Mouse (Mus musculus) forebrain, embryonic 13.5 days (tissue): ENCODE data around the gene Zc3h7a. TPM values are rescaled to one million over a fixed set of nuclear protein-coding genes. Genes with fewer than 3 reads are reported as not detected.
A peak's percentile ranks its signal among the peaks of the same experiment; 100 is the strongest.

ENCODE experiments used
- ATAC-seq: fragments of 200-750 bp; cut with Nextera tagmentation; 2 replicates; pipeline ENCODE4 v1.8.0; 2017
- H3K27ac ChIP-seq: fragments of 300-500 bp; sonication (generic); 2 replicates; pipeline ENCODE4 v1.5.1; 2015; ENCODE audit warnings: inconsistent platforms, mild to moderate bottlenecking, moderate library complexity
- H3K27me3 ChIP-seq: fragments of 300-500 bp; sonication (generic); 2 replicates; pipeline ENCODE4 v1.6.1; 2015; ENCODE audit warnings: mild to moderate bottlenecking, inconsistent platforms
- H3K36me3 ChIP-seq: fragments of 300-500 bp; sonication (generic); 2 replicates; pipeline ENCODE4 v1.6.1; 2015; ENCODE audit warnings: mild to moderate bottlenecking, inconsistent platforms; ENCODE audit not compliant: poor library complexity, severe bottlenecking
- H3K4me1 ChIP-seq: fragments of 300-500 bp; sonication (generic); 2 replicates; pipeline ENCODE4 v1.6.1; 2015; ENCODE audit warnings: inconsistent platforms
- H3K4me2 ChIP-seq: fragments of 300-500 bp; sonication (generic); 2 replicates; pipeline ENCODE4 v1.6.1; 2015; ENCODE audit warnings: inconsistent platforms, mild to moderate bottlenecking, moderate library complexity
- H3K4me3 ChIP-seq: fragments of 300-500 bp; sonication (generic); 2 replicates; pipeline ENCODE4 v1.5.1; 2015; ENCODE audit warnings: mild to moderate bottlenecking, inconsistent platforms
- H3K9ac ChIP-seq: fragments of 300-500 bp; sonication (generic); 2 replicates; pipeline ENCODE4 v1.6.1; 2015; ENCODE audit warnings: mild to moderate bottlenecking, inconsistent platforms
- H3K9me3 ChIP-seq: fragments of 300-500 bp; sonication (generic); replicated peaks from 2 replicates; pipeline ENCODE4 v1.6.1; 2016; ENCODE audit warnings: inconsistent platforms
- WGBS: fragments of 180-500 bp; shearing (Covaris S2); methylation state at CpG from one replicate; pipeline ENCODE4 v1.1.7; 2015; 5-methylcytosine and 5-hydroxymethylcytosine counted together
- polyA plus RNA-seq: library from polyadenylated mRNA; unstranded; fragments of >200 nt; fragmentation: Nextera tagmentation; extraction: Ambion mirVana; gene quantifications from 2 replicates; pipeline ENCODE4 v1.2.1, GENCODE M21; 2015

The Zc3h7a gene
- polyA plus RNA-seq, 1 experiment from 2014 or later = 75.4 TPM

DNA sequence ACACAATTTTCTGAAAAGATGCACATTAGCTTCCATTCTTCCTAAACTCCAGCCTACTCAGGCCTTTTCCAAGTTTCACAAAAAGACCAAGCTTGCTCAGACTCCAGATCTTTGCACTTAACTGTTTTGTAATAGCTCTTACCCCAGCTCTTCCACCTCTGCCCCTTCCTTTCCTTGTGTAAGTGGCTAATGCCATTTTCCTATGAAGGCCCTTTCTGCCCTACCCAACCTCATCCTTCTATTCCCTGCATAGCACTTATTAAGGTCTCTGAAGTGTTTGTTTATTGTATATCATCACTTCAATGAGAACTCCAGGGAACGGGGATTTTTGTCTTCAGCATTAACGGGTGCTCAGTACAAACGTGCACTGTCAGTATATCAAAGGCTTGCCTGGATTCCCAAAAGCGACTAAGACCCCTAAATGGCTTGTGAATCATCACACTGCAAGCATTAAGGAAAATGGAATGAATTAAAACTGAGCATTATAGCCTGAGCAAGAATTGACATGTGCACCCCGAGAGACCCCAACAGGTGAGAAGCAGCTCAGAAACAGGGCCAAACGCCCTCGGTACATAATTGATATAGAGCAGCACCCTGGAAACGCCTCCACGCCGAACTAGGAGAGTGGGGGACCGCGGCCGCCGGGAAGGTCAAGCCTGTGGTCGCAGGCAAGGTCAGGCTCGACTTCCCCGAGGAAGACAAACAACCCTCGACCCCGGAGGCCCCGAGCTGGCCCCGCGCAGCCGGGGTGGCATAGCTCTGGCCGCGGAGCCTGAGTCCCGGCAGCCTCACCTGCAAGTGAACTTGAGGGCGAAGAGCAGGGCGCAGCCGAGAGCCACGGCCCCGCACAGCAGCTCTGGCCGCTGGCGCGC, 42.5 kb downstream of the Zc3h7a start:
- Histone ChIP-seq H3K27ac (peak overlapping the region; percentile 84), H3K27me3 (no peaks in the 10 kb centered on the region), H3K4me1 (peaks cover 25% of the 10 kb centered on the region), H3K4me3 (peak overlapping the region; percentile 89), H3K4me2 (peak overlapping the region; percentile 80), H3K9me3 (no peaks in the 10 kb centered on the region), H3K36me3 (peaks cover 16% of the 10 kb centered on the region), H3K9ac (peak overlapping the region; percentile 92)
- WGBS = 1% methylated on average over 34 of the region's 34 CpGs
- ATAC-seq = no peak; the same call in 1 of the 2 replicates

DNA sequence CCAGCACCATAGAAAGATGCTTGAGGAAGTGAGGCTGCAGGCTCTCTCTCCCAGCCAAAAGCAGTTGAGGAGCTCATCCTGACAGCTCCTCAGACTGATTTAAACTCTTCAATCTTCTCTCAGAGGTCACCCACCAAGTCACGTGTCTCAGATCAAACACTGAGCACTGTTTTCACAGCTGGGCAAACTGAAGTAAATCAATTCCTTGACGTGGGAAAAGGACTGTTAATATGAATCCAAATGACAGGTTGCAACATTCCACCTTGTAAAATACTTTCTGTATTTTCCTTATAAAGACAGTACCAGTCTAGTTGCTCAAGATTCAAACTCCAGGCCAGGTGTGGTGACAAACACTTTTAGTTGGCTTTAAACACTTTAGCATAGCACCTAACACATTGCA, 43.4 kb downstream of the Zc3h7a start:
- peak overlapping the region; percentile 89 for H3K4me3 ChIP-seq
- no peaks in the 10 kb centered on the region for H3K9me3 ChIP-seq
- 39% methylated on average over 2 of the region's 2 CpGs for WGBS
- H3K36me3 ChIP-seq = peaks cover 23% of the 10 kb centered on the region
- H3K9ac ChIP-seq = peak overlapping the region; percentile 92
- H3K27me3 ChIP-seq = no peaks in the 10 kb centered on the region
- peak overlapping the region; percentile 80 for H3K4me2 ChIP-seq
- no peak overlapping the region for H3K27ac ChIP-seq
- no peak for ATAC-seq
- H3K4me1 ChIP-seq = peaks cover 25% of the 10 kb centered on the region

DNA sequence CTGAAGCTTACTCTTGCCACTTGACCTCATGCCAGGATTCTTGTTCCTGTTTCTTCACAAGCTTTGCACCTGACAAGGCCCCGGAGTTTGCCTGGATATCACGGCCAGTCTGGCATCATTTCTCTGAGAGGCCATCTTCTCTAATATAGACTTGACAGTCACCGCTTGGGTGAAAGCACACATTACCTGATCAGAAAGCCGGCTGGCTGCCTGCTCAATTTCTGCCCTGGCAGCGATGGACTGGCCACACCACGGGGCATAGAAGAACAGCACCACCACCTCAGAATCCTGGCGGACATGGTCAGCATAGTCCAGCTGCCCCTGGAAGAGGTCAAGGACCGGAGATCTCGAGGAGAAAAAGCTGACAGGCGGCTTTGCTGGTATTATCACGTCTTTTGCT, 47.9 kb downstream of the Zc3h7a start:
- Histone ChIP-seq H3K27me3 (no peaks in the 10 kb centered on the region), H3K4me2 (no peak overlapping the region), H3K4me3 (no peak overlapping the region), H3K4me1 (peaks cover 16% of the 10 kb centered on the region), H3K9me3 (no peaks in the 10 kb centered on the region), H3K9ac (no peak overlapping the region), H3K27ac (no peak overlapping the region), H3K36me3 (peaks cover 40% of the 10 kb centered on the region)
- WGBS = 89% methylated on average over 11 of the region's 11 CpGs
- ATAC-seq = no peak

DNA sequence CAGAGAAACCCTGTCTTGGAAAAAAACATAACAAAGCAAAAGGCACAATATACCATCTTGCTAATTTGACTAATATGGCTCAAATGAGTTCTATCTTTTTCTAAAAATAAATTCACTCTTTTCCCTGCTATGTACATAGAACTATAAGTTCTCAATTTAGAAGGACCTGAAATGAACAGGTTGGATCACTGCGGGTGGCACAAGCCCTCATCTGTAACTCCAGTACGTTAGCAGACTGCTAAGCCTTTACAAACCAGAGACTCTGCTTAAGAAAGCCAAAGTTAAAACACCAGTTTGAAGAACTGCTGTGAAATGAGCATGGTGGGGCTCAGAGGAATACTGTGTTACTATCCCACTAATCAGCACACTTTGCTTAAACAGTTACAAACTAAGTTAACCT, 50.8 kb downstream of the Zc3h7a start:
- Histone ChIP-seq H3K4me1 (no peaks in the 10 kb centered on the region), H3K9ac (no peak overlapping the region), H3K27ac (no peak overlapping the region), H3K4me3 (no peak overlapping the region), H3K9me3 (no peaks in the 10 kb centered on the region), H3K36me3 (peaks cover 60% of the 10 kb centered on the region), H3K4me2 (no peak overlapping the region), H3K27me3 (no peaks in the 10 kb centered on the region)
- WGBS = 94% methylated on average over 2 of the region's 2 CpGs
- ATAC-seq = no peak

DNA sequence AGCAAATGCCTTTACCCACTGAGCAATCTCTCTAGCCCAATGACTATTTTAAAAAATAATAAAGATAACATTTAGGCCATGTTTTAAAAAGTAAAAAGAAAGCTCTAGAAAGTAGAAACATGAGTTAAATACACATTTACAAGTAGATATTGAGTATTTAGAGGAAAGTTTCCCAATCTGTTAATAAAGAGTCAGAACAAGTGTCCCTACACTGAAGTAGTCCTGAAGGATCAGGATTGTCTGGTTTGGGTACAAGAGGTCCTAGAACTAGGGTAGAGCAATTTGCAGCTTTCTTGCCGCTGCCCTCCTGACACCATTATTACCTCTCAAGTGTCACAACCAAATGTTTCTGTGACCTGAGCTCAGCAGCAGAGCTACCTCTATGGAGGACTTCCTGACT, 52.1 kb downstream of the Zc3h7a start:
- Histone ChIP-seq H3K9ac (no peak overlapping the region), H3K36me3 (peaks cover 69% of the 10 kb centered on the region), H3K4me1 (no peaks in the 10 kb centered on the region), H3K9me3 (no peaks in the 10 kb centered on the region), H3K4me2 (no peak overlapping the region), H3K27me3 (no peaks in the 10 kb centered on the region), H3K4me3 (no peak overlapping the region), H3K27ac (no peak overlapping the region)
- no peak for ATAC-seq
- WGBS = 98% methylated on average over 1 of the region's 1 CpGs

DNA sequence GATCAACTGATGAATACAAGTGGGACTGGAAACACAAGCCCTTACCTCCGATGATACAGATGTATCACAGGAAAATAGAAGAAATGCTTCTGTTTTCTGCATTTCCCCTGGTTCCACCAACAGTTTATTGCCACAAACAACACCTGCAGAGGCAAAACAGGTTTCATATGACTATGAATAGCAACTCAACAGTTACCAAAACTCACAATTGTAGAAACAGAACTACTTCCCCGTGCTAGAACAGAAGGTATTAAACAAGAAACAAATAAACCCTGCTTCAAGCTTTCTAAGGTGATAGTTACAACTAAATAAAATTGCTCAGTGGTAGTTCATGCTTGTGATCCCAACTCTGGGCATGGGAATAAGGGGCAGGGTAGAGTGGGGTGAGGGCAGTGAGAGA, 53.6 kb downstream of the Zc3h7a start:
- WGBS = 94% methylated on average over 2 of the region's 2 CpGs
- Histone ChIP-seq H3K27me3 (no peaks in the 10 kb centered on the region), H3K4me2 (no peak overlapping the region), H3K9me3 (no peaks in the 10 kb centered on the region), H3K4me1 (no peaks in the 10 kb centered on the region), H3K27ac (no peak overlapping the region), H3K36me3 (peaks cover 58% of the 10 kb centered on the region), H3K4me3 (no peak overlapping the region), H3K9ac (no peak overlapping the region)
- no peak for ATAC-seq

DNA sequence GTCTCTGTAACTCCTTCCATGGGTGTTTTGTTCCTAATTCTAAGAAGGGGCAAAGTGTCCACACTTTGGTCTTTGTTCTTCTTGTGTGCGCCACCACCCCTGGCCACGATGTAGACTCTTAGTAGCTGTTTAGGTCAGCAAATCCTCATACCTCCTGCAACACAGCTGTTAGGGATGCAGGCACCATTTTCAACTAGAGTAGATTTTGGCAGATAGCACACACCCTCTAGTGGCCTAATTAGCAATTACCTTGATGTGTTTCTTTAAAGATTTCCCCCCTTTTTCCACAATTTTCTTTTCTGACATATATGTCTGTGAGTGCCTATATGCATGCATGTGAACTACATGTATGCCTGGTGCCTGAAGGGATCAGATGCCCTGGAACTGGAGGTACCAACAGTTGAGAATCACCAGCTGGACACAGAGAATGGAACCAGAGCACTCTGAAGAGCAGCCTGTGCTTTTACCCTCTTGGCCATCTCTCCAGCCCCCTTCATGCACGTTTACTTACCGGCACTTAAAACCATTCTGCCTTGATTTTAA, 66.9 kb downstream of the Zc3h7a start:
- 0 out of 2 replicates have a peak, but pooled peaks have one; percentile 51 for ATAC-seq
- WGBS = 71% methylated on average over 4 of the region's 4 CpGs
- no peaks in the 10 kb centered on the region for H3K27me3 ChIP-seq

DNA sequence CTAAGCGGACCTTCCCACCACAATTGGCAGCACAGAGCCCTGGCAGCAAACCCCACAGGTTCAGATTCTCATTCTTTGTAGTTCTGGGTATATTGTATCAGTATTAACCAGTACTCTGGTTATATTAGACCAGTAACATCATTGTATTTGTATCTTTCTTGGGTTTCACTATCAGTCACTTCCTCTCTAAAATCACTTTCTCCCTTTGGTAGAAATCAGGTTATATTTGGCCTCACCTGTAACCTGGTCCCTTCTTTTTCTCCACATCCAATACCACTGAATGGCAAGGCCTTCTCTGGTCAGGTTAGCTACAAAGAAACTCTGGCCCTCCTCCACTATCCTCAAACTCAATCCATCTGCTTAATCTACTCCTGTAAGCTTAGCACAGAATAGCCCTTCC, 71.3 kb downstream of the Zc3h7a start:
- Histone ChIP-seq H3K4me3 (no peak overlapping the region), H3K36me3 (peaks cover 8% of the 10 kb centered on the region; the same call in 1 of the 2 replicates)
- WGBS = 67% methylated on average over 1 of the region's 1 CpGs

More for the DNA sequence above, 66.9 kb downstream of the Zc3h7a start:
- Histone ChIP-seq H3K9ac (no peak overlapping the region), H3K4me1 (no peaks in the 10 kb centered on the region), H3K27ac (no peak overlapping the region), H3K4me2 (no peak overlapping the region), H3K9me3 (no peaks in the 10 kb centered on the region), H3K36me3 (peaks cover 9% of the 10 kb centered on the region), H3K4me3 (no peak overlapping the region)

DNA sequence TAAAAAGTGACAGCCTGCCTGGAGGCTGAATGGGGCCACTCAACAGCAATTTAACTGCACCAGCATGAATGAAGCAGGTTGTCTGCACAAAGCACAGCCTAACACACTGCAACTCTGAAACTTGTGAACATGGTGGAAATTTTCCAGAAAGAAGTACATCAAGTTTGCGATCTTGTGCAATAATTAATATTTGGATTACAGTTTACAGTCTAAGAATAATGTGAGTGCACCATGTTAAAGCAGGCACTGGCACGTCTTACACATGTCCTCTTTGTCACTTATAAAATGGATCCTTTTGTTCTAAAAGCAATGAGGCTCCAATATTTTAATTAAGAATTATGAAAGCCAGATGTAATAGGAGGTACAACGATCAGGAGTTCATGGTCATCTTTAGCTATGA, 78.9 kb downstream of the Zc3h7a start:
- Histone ChIP-seq H3K4me1 (no peaks in the 10 kb centered on the region), H3K9me3 (no peaks in the 10 kb centered on the region), H3K36me3 (peaks cover 13% of the 10 kb centered on the region; the same call in 1 of the 2 replicates), H3K4me3 (no peak overlapping the region), H3K27ac (no peak overlapping the region), H3K4me2 (no peak overlapping the region), H3K27me3 (no peaks in the 10 kb centered on the region), H3K9ac (no peak overlapping the region)
- WGBS = 81% methylated on average over 3 of the region's 3 CpGs
- ATAC-seq = no peak

More for the DNA sequence above, 71.3 kb downstream of the Zc3h7a start:
- no peak for ATAC-seq
- no peak overlapping the region for H3K4me2 ChIP-seq
- no peak overlapping the region for H3K9ac ChIP-seq
- H3K4me1 ChIP-seq = no peaks in the 10 kb centered on the region
- H3K27me3 ChIP-seq = no peaks in the 10 kb centered on the region
- no peaks in the 10 kb centered on the region for H3K9me3 ChIP-seq
- no peak overlapping the region for H3K27ac ChIP-seq

DNA sequence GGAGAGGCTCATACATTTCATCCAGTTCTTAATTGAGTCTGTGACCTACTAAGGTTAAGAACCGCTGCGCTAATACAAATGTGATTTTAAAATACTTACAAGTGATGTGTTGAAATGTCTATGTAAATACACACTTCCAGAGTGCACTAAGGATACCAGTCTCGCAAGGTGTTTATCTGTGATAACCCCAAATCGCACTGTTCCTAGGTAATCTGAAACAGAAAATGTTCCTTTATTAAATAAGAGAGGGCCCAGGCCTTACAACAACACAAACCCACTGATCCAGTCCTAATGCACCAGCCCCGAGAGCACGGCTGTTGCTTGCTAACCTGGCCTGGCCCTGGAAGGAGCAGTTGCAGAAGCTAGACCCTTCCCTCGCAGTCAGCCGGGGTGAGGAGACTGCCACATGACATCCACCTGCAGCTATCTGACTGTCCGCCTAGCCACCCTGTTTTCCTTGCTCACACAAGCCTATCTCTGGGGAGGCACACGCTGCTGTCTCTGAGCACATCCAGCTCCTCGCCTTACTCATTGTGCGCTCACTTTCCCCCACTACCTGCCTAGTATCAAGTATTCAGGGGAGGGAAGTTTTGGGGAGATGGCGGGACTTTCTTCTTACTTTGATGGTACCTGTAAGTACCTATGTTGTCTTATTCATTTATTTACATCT, 82.3 kb downstream of the Zc3h7a start:
- Histone ChIP-seq H3K4me1 (no peaks in the 10 kb centered on the region), H3K9me3 (no peaks in the 10 kb centered on the region), H3K27me3 (no peaks in the 10 kb centered on the region), H3K27ac (no peak overlapping the region), H3K9ac (no peak overlapping the region), H3K4me2 (no peak overlapping the region), H3K36me3 (peaks cover 39% of the 10 kb centered on the region), H3K4me3 (no peak overlapping the region)
- WGBS = 95% methylated on average over 13 of the region's 13 CpGs
- no peak for ATAC-seq

DNA sequence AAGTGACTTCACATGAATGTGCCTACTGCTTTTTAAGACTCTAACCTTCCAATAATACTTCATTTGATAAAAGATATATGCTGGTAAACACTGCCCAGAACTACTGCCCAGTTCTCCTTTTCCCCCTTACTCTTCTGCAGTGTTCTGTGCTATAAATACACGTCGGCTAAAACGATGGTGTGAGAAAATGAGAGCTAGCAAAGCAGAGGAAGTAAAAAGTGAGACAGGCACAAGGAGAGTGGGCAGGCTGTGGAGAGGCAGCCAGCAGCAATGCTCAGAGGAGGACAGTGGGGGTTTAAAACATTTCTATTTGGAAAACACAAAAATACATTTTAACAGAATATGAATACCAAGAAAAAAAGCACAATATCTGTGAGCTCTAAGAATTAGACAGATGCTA, 83.7 kb downstream of the Zc3h7a start:
- no peak overlapping the region for H3K9ac ChIP-seq
- H3K4me1 ChIP-seq = peaks cover 10% of the 10 kb centered on the region
- no peak overlapping the region for H3K4me3 ChIP-seq
- H3K27me3 ChIP-seq = no peaks in the 10 kb centered on the region
- peaks cover 52% of the 10 kb centered on the region for H3K36me3 ChIP-seq
- WGBS = 89% methylated on average over 3 of the region's 3 CpGs
- no peaks in the 10 kb centered on the region for H3K9me3 ChIP-seq
- no peak overlapping the region for H3K27ac ChIP-seq
- no peak for ATAC-seq
- no peak overlapping the region for H3K4me2 ChIP-seq

DNA sequence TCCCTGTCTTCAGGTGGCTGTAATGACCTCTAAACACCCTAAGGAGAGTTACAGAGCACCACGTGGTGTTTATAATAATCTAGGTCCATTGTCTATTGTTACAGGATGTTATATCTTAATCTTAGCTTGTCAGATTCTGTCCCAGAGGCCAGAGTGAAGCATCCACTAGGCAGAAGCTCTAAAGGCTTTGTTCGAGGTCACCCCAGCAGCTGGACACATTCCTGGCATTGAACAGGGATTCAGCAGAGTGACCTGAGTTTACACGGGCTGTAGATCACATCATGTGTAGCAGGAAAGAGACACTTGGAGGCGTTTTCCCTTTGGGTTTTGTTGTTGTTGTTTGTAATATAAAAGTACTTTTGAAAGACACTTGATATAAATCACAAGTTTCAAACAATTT, 84.1 kb downstream of the Zc3h7a start:
- Histone ChIP-seq H3K4me3 (no peak overlapping the region), H3K4me2 (no peak overlapping the region), H3K27ac (no peak overlapping the region), H3K27me3 (no peaks in the 10 kb centered on the region), H3K4me1 (peaks cover 14% of the 10 kb centered on the region), H3K9me3 (no peaks in the 10 kb centered on the region), H3K36me3 (peaks cover 52% of the 10 kb centered on the region), H3K9ac (no peak overlapping the region)
- ATAC-seq = no peak
- 77% methylated on average over 4 of the region's 4 CpGs for WGBS
